Mouse (Mus musculus): Measurements from ENCODE around the gene Yipf4. TPM values are rescaled to one million over a fixed set of nuclear protein-coding genes. Genes with fewer than 3 reads are reported as not detected.

Gene Yipf4
- 357 TPM for polyA plus RNA-seq (2014; fragmentation: Illumina TruSeq; extraction: RNeasy Lipid Tissue Mini Kit (QIAGEN cat#74804); ENCODE audit: low read depth, low replicate concordance)

GRCm38 (mm10) chr17:74489024-74489900 lies at the start of gene Yipf4:
TSS of gene Yipf4 (plus strand) at chr17:74489493.

GRCm38 (mm10) chr17:74458711-74459408 lies 30.4 kb upstream of the Yipf4 start, which contains the start of gene Nlrc4:
TSS of gene Nlrc4 (minus strand) at chr17:74459142.

GRCm38 (mm10) chr17:74527729-74528607 lies 38.7 kb downstream of the Yipf4 start, which contains the start of gene Birc6:
TSS of gene Birc6 (plus strand) at chr17:74528295.

Other genes starting within 250 kb of the Yipf4 start
- 116 TPM for gene Memo1, start 194.0 kb upstream of the Yipf4 start, polyA plus RNA-seq (2014; fragmentation: Illumina TruSeq; extraction: RNeasy Lipid Tissue Mini Kit (QIAGEN cat#74804); ENCODE audit: low read depth, low replicate concordance)
- 147 TPM for gene Dpy30, start 165.5 kb upstream of the Yipf4 start, polyA plus RNA-seq (2014; fragmentation: Illumina TruSeq; extraction: RNeasy Lipid Tissue Mini Kit (QIAGEN cat#74804); ENCODE audit: low read depth, low replicate concordance)
- 49.1 TPM for gene Spast, start 150.5 kb upstream of the Yipf4 start, polyA plus RNA-seq (2014; fragmentation: Illumina TruSeq; extraction: RNeasy Lipid Tissue Mini Kit (QIAGEN cat#74804); ENCODE audit: low read depth, low replicate concordance)
- 41.8 TPM for gene Slc30a6, start 93.9 kb upstream of the Yipf4 start, polyA plus RNA-seq (2014; fragmentation: Illumina TruSeq; extraction: RNeasy Lipid Tissue Mini Kit (QIAGEN cat#74804); ENCODE audit: low read depth, low replicate concordance)
- gene Nlrc4, start 30.4 kb upstream of the Yipf4 start, polyA plus RNA-seq (2014; fragmentation: Illumina TruSeq; extraction: RNeasy Lipid Tissue Mini Kit (QIAGEN cat#74804); ENCODE audit: low read depth, low replicate concordance), result 31.2 TPM
- gene Birc6, start 38.8 kb downstream of the Yipf4 start, polyA plus RNA-seq (2014; fragmentation: Illumina TruSeq; extraction: RNeasy Lipid Tissue Mini Kit (QIAGEN cat#74804); ENCODE audit: low read depth, low replicate concordance), result 180 TPM
- gene Ttc27, start 228.2 kb downstream of the Yipf4 start, polyA plus RNA-seq (2014; fragmentation: Illumina TruSeq; extraction: RNeasy Lipid Tissue Mini Kit (QIAGEN cat#74804); ENCODE audit: low read depth, low replicate concordance), result 7.4 TPM

Measured in sigmoid colon, adult 10 weeks (tissue).